Mouse (Mus musculus): ENCODE results near the gene Mxra8. TPM values are rescaled to one million over a fixed set of nuclear protein-coding genes. Genes with fewer than 3 reads are reported as not detected.

The Mxra8 gene
- polyA plus RNA-seq, 1 experiment, result 114 TPM

DNA sequence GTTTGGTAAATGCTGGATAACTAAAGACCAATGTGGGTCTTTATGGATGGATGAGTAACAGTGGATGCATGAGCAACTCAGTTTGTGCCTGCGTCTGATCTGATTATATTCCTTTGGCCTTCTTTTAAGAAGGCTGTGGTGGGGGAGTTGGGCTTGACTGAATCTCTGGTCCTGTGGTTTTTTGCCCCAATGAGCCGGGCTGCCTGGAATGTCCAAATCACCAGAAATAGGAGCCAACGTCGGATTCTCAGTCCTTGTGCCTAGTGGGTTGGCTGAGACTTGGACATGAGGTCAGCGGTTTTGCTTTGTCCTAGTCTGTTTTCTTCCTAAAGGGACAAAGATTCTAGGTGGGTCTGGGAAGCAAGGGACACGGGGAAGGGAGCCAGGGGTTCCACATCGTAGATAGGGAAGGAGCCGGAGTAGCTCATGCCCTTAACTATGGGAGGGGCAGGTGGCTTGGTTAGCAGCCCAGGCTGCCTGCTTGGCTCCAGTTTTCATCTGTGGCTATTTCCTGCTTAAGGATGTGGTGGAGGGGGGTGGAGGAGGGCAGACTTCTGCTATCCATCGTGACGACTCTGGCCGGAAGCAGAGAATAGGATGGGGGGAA, 2.0 kb upstream of the Mxra8 start:
- Histone ChIP-seq H3K4me1 (ENCODE audit: control insufficient read depth, insufficient read depth, low read length) (peaks cover 22% of the 10 kb centered on the region), H3K27me3 (ENCODE audit: control insufficient read depth, insufficient read depth, low read length) (no peaks in the 10 kb centered on the region), H3K4me3 (ENCODE audit: control insufficient read depth, low read depth, low read length) (no peak overlapping the region), H3K36me3 (ENCODE audit: control insufficient read depth, insufficient read depth, low read length) (no peaks in the 10 kb centered on the region), H3K27ac (ENCODE audit: control insufficient read depth, insufficient read depth, low read depth, low read length) (peak overlapping the region; percentile 63)
- TF ChIP-seq CTCF (IDR thresholded peaks at IDR 0.05; ENCODE audit: control insufficient read depth, insufficient read depth, insufficient replicate concordance, low read depth, low read length), result no peak
- no peak for TF ChIP-seq POLR2A (IDR thresholded peaks at IDR 0.05; ENCODE audit: control insufficient read depth, low read depth, low read length)

DNA sequence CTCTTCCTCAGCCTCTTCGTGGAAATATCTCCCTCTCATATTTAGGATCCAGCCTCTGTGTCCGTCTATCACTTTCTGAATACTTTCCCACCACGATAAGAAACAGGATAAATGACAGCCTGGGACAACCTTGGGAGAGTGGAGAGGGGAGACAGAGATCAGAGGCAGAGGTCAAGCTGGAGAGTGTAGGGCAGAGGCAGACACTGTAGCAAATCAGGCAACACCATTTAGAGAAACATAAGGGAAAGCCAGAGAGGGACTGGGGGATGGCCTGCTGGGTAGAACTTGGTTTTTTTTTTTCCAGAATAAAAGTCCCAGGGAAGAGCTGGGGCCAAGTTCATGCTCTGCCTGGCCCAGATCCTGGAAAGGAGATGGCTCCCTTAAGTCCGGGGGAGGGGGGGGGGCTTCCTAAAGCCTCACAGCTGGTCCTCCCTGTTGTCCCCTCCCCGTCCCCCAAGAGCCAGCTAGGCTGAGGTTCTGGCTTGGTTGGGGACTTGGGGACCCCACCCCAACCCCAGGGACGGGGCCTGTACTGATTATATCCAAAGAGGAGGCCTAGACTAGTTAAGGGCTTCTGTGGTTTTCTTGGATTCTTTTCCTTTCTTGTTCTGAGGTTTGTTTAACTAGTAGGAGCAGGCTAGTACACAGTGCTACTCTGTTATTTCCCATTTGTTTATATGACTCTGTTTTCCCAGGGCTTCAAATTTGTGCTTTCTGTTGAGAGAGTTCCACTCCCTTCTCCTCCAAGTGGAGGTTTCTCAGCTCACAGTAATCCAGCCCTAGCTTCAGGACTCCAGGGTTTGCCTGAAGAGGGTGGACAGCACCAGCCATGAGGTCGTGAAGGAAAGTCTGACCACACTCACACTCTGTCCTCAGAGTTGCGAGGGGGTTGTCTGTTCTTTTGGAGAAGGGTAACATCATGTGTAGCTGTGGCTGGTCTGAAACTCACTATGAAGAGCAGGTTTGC, 1.0 kb upstream of the Mxra8 start:
- Histone ChIP-seq H3K4me3 (ENCODE audit: control insufficient read depth, low read depth, low read length) (no peak overlapping the region), H3K27me3 (ENCODE audit: control insufficient read depth, insufficient read depth, low read length) (no peaks in the 10 kb centered on the region), H3K27ac (ENCODE audit: control insufficient read depth, insufficient read depth, low read depth, low read length) (peak overlapping the region; percentile 63), H3K36me3 (ENCODE audit: control insufficient read depth, insufficient read depth, low read length) (no peaks in the 10 kb centered on the region; the same call in 1 of the 2 replicates), H3K4me1 (ENCODE audit: control insufficient read depth, insufficient read depth, low read length) (peaks cover 22% of the 10 kb centered on the region)
- TF ChIP-seq POLR2A (IDR thresholded peaks at IDR 0.05; ENCODE audit: control insufficient read depth, low read depth, low read length) (no peak), CTCF (IDR thresholded peaks at IDR 0.05; ENCODE audit: control insufficient read depth, insufficient read depth, insufficient replicate concordance, low read depth, low read length) (no peak)

DNA sequence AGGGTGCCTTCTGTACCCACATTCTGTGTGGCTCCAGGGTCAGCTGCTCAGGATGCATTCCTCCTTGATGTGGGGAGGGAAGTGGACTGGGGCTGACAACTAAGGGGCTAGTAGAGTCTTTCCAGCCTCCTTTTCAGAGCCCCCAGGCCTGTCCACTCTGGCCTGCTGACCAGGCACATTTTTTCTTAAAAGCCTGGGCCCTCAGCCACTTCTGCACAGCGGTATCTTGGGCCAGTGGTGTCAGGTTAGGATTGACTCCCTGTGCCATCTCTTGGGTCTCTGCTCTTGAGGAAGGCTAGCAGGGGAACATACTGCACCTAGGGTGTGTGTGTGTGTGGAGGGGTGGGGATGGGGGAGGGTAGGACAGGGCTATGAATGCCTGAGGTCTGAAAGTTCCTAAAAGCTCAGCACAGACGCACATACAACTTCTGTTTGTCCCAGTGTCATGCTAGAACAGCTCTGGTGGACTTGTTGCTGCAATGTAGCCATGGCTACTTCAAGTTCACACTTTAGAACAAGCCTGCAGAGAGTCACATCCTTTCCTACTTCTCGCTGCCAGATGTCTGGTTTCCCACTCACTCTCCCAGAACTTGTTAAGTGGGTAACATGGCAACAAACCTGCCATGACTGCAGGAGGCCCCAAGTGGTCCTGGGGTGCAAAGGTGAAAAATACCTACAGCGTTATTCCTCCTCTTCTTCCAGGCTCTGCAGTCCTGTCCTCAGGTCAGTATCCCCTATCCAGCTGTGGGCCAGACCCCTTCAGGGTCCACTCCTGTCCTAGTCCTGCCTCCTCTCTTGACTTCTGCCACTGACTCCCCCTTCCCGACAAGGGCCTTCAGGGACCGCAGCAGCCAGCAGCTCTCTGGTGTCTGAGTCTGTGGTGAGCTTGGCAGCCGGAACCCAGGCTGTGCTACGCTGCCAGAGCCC, 859 bp downstream of the Mxra8 start:
- Histone ChIP-seq H3K36me3 (ENCODE audit: control insufficient read depth, insufficient read depth, low read length) (no peaks in the 10 kb centered on the region; the same call in 1 of the 2 replicates), H3K27me3 (ENCODE audit: control insufficient read depth, insufficient read depth, low read length) (no peaks in the 10 kb centered on the region), H3K4me3 (ENCODE audit: control insufficient read depth, low read depth, low read length) (peak overlapping the region; percentile 58), H3K27ac (ENCODE audit: control insufficient read depth, insufficient read depth, low read depth, low read length) (peak overlapping the region; percentile 64), H3K4me1 (ENCODE audit: control insufficient read depth, insufficient read depth, low read length) (peaks cover 22% of the 10 kb centered on the region)
- TF ChIP-seq CTCF (IDR thresholded peaks at IDR 0.05; ENCODE audit: control insufficient read depth, insufficient read depth, insufficient replicate concordance, low read depth, low read length) (no peak), POLR2A (IDR thresholded peaks at IDR 0.05; ENCODE audit: control insufficient read depth, low read depth, low read length) (no peak)

DNA sequence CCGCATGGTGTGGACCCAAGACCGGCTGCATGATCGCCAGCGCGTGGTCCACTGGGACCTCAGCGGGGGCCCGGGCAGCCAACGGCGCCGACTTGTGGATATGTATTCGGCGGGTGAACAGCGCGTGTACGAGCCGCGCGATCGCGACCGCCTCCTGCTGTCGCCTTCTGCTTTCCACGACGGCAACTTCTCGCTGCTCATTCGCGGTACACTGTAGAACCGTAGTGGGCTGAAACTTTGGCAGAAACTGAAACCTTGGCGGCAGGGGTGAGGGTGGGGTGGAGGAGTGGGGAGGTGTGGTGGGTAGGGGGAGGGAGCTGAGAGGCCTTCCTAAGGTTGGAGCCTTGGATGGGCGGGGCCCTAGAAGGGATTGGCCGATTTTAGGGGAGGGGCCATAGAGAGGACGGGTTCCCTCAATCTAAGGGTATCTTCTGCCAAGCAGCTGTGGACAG, 1.5 kb downstream of the Mxra8 start:
- Histone ChIP-seq H3K4me3 (ENCODE audit: control insufficient read depth, low read depth, low read length) (peak overlapping the region; percentile 58), H3K4me1 (ENCODE audit: control insufficient read depth, insufficient read depth, low read length) (peaks cover 22% of the 10 kb centered on the region), H3K27me3 (ENCODE audit: control insufficient read depth, insufficient read depth, low read length) (no peaks in the 10 kb centered on the region), H3K27ac (ENCODE audit: control insufficient read depth, insufficient read depth, low read depth, low read length) (peak overlapping the region; percentile 19; the same call in 1 of the 2 replicates), H3K36me3 (ENCODE audit: control insufficient read depth, insufficient read depth, low read length) (no peaks in the 10 kb centered on the region; the same call in 1 of the 2 replicates)
- peak; percentile 46; the same call in 1 of the 2 replicates for TF ChIP-seq POLR2A (IDR thresholded peaks at IDR 0.05; ENCODE audit: control insufficient read depth, low read depth, low read length)
- no peak for TF ChIP-seq CTCF (IDR thresholded peaks at IDR 0.05; ENCODE audit: control insufficient read depth, insufficient read depth, insufficient replicate concordance, low read depth, low read length)

- Histone ChIP-seq H3K36me3 (ENCODE audit: control insufficient read depth, insufficient read depth, low read length) (no peaks in the 10 kb centered on the region; the same call in 1 of the 2 replicates), H3K4me3 (ENCODE audit: control insufficient read depth, low read depth, low read length) (peak overlapping the region; percentile 58), H3K4me1 (ENCODE audit: control insufficient read depth, insufficient read depth, low read length) (peaks cover 27% of the 10 kb centered on the region), H3K27me3 (ENCODE audit: control insufficient read depth, insufficient read depth, low read length) (no peaks in the 10 kb centered on the region), H3K27ac (ENCODE audit: control insufficient read depth, insufficient read depth, low read depth, low read length) (no peak overlapping the region)
- TF ChIP-seq CTCF (IDR thresholded peaks at IDR 0.05; ENCODE audit: control insufficient read depth, insufficient read depth, insufficient replicate concordance, low read depth, low read length), result no peak
Measured at GRCm38 (mm10) chr4:155841651-155842270, 2.3 kb downstream of the Mxra8 start.

GRCm38 (mm10) chr4:155843231-155843630, 3.8 kb downstream of the Mxra8 start:
- H3K4me1 ChIP-seq (ENCODE audit: control insufficient read depth, insufficient read depth, low read length), result peaks cover 29% of the 10 kb centered on the region
- TF ChIP-seq POLR2A (IDR thresholded peaks at IDR 0.05; ENCODE audit: control insufficient read depth, low read depth, low read length) (no peak), CTCF (IDR thresholded peaks at IDR 0.05; ENCODE audit: control insufficient read depth, insufficient read depth, insufficient replicate concordance, low read depth, low read length) (no peak)

More at GRCm38 (mm10) chr4:155843231-155843630, 3.8 kb downstream of the Mxra8 start:
- Histone ChIP-seq H3K36me3 (ENCODE audit: control insufficient read depth, insufficient read depth, low read length) (no peaks in the 10 kb centered on the region; the same call in 1 of the 2 replicates), H3K27me3 (ENCODE audit: control insufficient read depth, insufficient read depth, low read length) (no peaks in the 10 kb centered on the region), H3K4me3 (ENCODE audit: control insufficient read depth, low read depth, low read length) (no peak overlapping the region), H3K27ac (ENCODE audit: control insufficient read depth, insufficient read depth, low read depth, low read length) (no peak overlapping the region)
